Mouse (Mus musculus): ENCODE results near the gene Ube2e3.

DNA sequence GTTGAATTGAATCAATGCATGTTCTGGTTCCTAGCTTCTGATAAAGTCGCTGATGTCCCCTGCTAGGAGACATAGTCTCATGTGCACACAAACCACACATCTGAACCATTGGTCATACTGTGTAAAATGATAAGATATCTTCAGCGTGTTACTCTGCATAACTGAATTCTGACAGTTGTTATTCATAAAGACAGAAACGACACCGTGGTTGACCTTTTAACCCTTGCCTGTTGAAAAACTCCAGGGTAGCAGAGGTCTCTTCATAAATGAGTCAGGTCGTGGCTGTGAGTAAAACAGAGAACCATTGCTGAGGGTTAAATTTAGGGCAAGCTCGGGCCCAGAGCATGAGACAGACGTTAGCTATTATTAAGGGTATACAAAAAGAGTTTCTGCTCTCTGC is 93.7 kb downstream of the Ube2e3 start:
- no peak for TF ChIP-seq CHD2 (IDR thresholded peaks at IDR 0.05; ENCODE audit: low read depth, low read length)
- no peak for TF ChIP-seq ZNF384 (IDR thresholded peaks at IDR 0.05; ENCODE audit: low read depth, low read length)

All from ES-E14 (cell line).